Mouse (Mus musculus) heart, postnatal 10 days (tissue): ENCODE measurements around the gene Myo10. TPM values are rescaled to one million over a fixed set of nuclear protein-coding genes. Genes with fewer than 3 reads are reported as not detected.

Experiments used
- DNase-seq, 2 experiments: peaks; one replicate each; pipeline ENCODE4 v3.0.0; 2021
- intact Hi-C: fragments of 180-260 bp; cut with DNase I; formaldehyde crosslinking; loops from one replicate; pipeline ENCODE4 v1.15.1; 2025
- total RNA-seq, 2 experiments: library from RNA; stranded (reverse); gene quantifications; 2 replicates each; pipeline ENCODE4 v1.2.3; 2021

Gene Myo10
- total RNA-seq, 2 experiments from 2014 or later, result 52.7 to 61.1 TPM

- intact Hi-C loops, result no loop called here
- DNase-seq, result peak; percentile 34 to 46
These were observed 189.5 kb downstream of the Myo10 start for GRCm38 (mm10) chr15:25811834-25812250.

GRCm38 (mm10) chr15:25812479-25812878 lies 190.2 kb downstream of the Myo10 start:
- intact Hi-C loops, result no loop called here
- DNase-seq, result no peak

- intact Hi-C loops, result no loop called here
- no peak for DNase-seq
These were observed 192.2 kb downstream of the Myo10 start for GRCm38 (mm10) chr15:25814535-25814934.

GRCm38 (mm10) chr15:25817191-25817590 lies 194.9 kb downstream of the Myo10 start:
- intact Hi-C loops, result no loop called here
- no peak for DNase-seq

GRCm38 (mm10) chr15:25821981-25822380 lies 199.7 kb downstream of the Myo10 start:
- intact Hi-C loops, result no loop called here
- no peak for DNase-seq

- intact Hi-C loops, result no loop called here
- DNase-seq, result no peak
These were observed 200.3 kb downstream of the Myo10 start for GRCm38 (mm10) chr15:25822656-25823055.

- DNase-seq, result no peak
- intact Hi-C loops, result no loop called here
These were observed 204.2 kb downstream of the Myo10 start for GRCm38 (mm10) chr15:25826531-25826961.

- DNase-seq, result no peak
- intact Hi-C loops, result no loop called here
These were observed 206.1 kb downstream of the Myo10 start for GRCm38 (mm10) chr15:25828464-25828863.

- intact Hi-C loops, result no loop called here
- DNase-seq, result no peak
These were observed 208.1 kb downstream of the Myo10 start for GRCm38 (mm10) chr15:25830426-25830825.

GRCm38 (mm10) chr15:25834282-25834681 lies 212.0 kb downstream of the Myo10 start:
- intact Hi-C loops, result no loop called here
- no peak for DNase-seq

- intact Hi-C loops, result no loop called here
These were observed 212.8 kb downstream of the Myo10 start for GRCm38 (mm10) chr15:25834920-25835674.

GRCm38 (mm10) chr15:25842462-25843085 lies 220.2 kb downstream of the Myo10 start:
- intact Hi-C loops, result no loop called here
- DNase-seq, result no peak

More at GRCm38 (mm10) chr15:25834920-25835674, 212.8 kb downstream of the Myo10 start:
- DNase-seq, result no peak

GRCm38 (mm10) chr15:25843086-25843991 lies 221.0 kb downstream of the Myo10 start, which contains the start of gene Retreg1:
TSS of gene Retreg1 (plus strand) at chr15:25843180.
- intact Hi-C loops, result no loop called here
- DNase-seq, result peak; percentile 76 to 81

- DNase-seq, result no peak
- intact Hi-C loops, result no loop called here
These were observed 221.8 kb downstream of the Myo10 start for GRCm38 (mm10) chr15:25844013-25844570.

GRCm38 (mm10) chr15:25844771-25845170 lies 222.4 kb downstream of the Myo10 start:
- no peak for DNase-seq
- intact Hi-C loops, result no loop called here

- DNase-seq, result no peak
- intact Hi-C loops, result no loop called here
These were observed 225.3 kb downstream of the Myo10 start for GRCm38 (mm10) chr15:25847576-25848168.

- intact Hi-C loops, result no loop called here
- DNase-seq, result no peak
These were observed 228.2 kb downstream of the Myo10 start for GRCm38 (mm10) chr15:25850552-25850951.

- intact Hi-C loops, result no loop called here
These were observed 232.1 kb downstream of the Myo10 start for GRCm38 (mm10) chr15:25854270-25854904.

GRCm38 (mm10) chr15:25858611-25859058 lies 236.3 kb downstream of the Myo10 start:
- intact Hi-C loops, result no loop called here

More at GRCm38 (mm10) chr15:25854270-25854904, 232.1 kb downstream of the Myo10 start:
- DNase-seq, result no peak

GRCm38 (mm10) chr15:25859469-25859868 lies 237.1 kb downstream of the Myo10 start:
- intact Hi-C loops, result no loop called here
- no peak for DNase-seq

More at GRCm38 (mm10) chr15:25858611-25859058, 236.3 kb downstream of the Myo10 start:
- DNase-seq, result no peak
